Mouse (Mus musculus) heart, embryonic 16.5 days (tissue): ENCODE results near the gene Dhcr24. TPM values are rescaled to one million over a fixed set of nuclear protein-coding genes. Genes with fewer than 3 reads are reported as not detected.

Source experiments
- ATAC-seq: fragments of 200-750 bp; cut with Nextera tagmentation; replicated peaks from 2 replicates; pipeline ENCODE4 v1.8.0; 2017; ENCODE audit warnings: moderate number of reproducible peaks; ENCODE audit not compliant: insufficient read depth, low FRiP score; ENCODE audit errors: extremely low read depth
- H3K27ac ChIP-seq: fragments of 300-500 bp; sonication (generic); 2 replicates; pipeline ENCODE4 v1.5.1; 2014; ENCODE audit warnings: mild to moderate bottlenecking, low read length, control low read depth, moderate library complexity
- H3K27me3 ChIP-seq: fragments of 300-500 bp; sonication (generic); 2 replicates; pipeline ENCODE4 v1.6.1; 2014; ENCODE audit warnings: low read length, mixed read lengths; ENCODE audit not compliant: control insufficient read depth, insufficient read depth
- H3K36me3 ChIP-seq: fragments of 300-500 bp; sonication (generic); 2 replicates; pipeline ENCODE4 v1.6.1; 2014; ENCODE audit not compliant: control insufficient read depth, insufficient read depth
- H3K4me1 ChIP-seq: fragments of 300-500 bp; sonication (generic); 2 replicates; pipeline ENCODE4 v1.6.1; 2014; ENCODE audit warnings: low read length, mixed read lengths; ENCODE audit not compliant: control insufficient read depth, insufficient read depth
- H3K4me2 ChIP-seq: fragments of 300-500 bp; sonication (generic); 2 replicates; pipeline ENCODE4 v1.6.1; 2014; ENCODE audit warnings: low read depth, mild to moderate bottlenecking, control low read depth, low read length
- H3K4me3 ChIP-seq: fragments of 300-500 bp; sonication (generic); 2 replicates; pipeline ENCODE4 v1.5.1; 2014; ENCODE audit warnings: mild to moderate bottlenecking, control low read depth, low read length
- H3K9ac ChIP-seq: fragments of 300-500 bp; sonication (generic); 2 replicates; pipeline ENCODE4 v1.6.1; 2014; ENCODE audit warnings: low read length, control low read depth
- H3K9me3 ChIP-seq: fragments of 300-500 bp; sonication (generic); replicated peaks from 2 replicates; pipeline ENCODE4 v1.6.1; 2016; ENCODE audit warnings: low read length; ENCODE audit not compliant: control insufficient read depth
- WGBS: fragments of 180-500 bp; shearing (Covaris S2); extraction: QIAGEN DNeasy Blood & Tissue Kit; methylation state at CpG from one replicate; pipeline ENCODE4 v1.1.7; 2014; 5-methylcytosine and 5-hydroxymethylcytosine counted together
- polyA plus RNA-seq: library from polyadenylated mRNA; unstranded; fragments of >200 nt; fragmentation: Nextera tagmentation; extraction: Ambion mirVana; gene quantifications from 2 replicates; pipeline ENCODE4 v1.2.1, GENCODE M21; 2015

Dhcr24 gene
- polyA plus RNA-seq, 1 experiment from 2014 or later, result 1.9 TPM

- H3K4me2 ChIP-seq, result no peak overlapping the region
- no peak overlapping the region; the same call in 1 of the 2 replicates for H3K27ac ChIP-seq
- ATAC-seq, result no peak
- no peak overlapping the region for H3K4me3 ChIP-seq
- H3K9ac ChIP-seq, result no peak overlapping the region
- H3K4me1 ChIP-seq, result 0 out of 2 replicates have a peak, but pooled peaks cover 2% of the 10 kb centered on the region
- H3K9me3 ChIP-seq, result no peaks in the 10 kb centered on the region
- peaks cover 15% of the 10 kb centered on the region for H3K27me3 ChIP-seq
- no peaks in the 10 kb centered on the region for H3K36me3 ChIP-seq
- 35% methylated on average over 8 of the region's 9 CpGs for WGBS
Measured at GRCm38 (mm10) chr4:106634086-106634479, 73.2 kb downstream of the Dhcr24 start.

Other genes starting within 250 kb of the Dhcr24 start
- gene Usp24, start 244.8 kb upstream of the Dhcr24 start, polyA plus RNA-seq, result 5.5 and 7.0 TPM in 2 replicates
- 0.46 and 0.67 TPM in 2 replicates for gene Pcsk9, start 96.7 kb upstream of the Dhcr24 start, polyA plus RNA-seq
- gene Bsnd, start 68.8 kb upstream of the Dhcr24 start, polyA plus RNA-seq, result not detected in 2 replicates
- not detected in 2 replicates for gene Lexm, start 56.2 kb downstream of the Dhcr24 start, polyA plus RNA-seq
- 0.50 and 0.55 TPM in 2 replicates for gene Ttc22, start 61.4 kb downstream of the Dhcr24 start, polyA plus RNA-seq
- gene Pars2, start 90.0 kb downstream of the Dhcr24 start, polyA plus RNA-seq, result 10.5 and 10.9 TPM in 2 replicates
- gene Ttc4, start 117.9 kb downstream of the Dhcr24 start, polyA plus RNA-seq, result 62.8 and 64.1 TPM in 2 replicates
- 0.42 and 0.54 TPM in 2 replicates for gene Mroh7, start 169.9 kb downstream of the Dhcr24 start, polyA plus RNA-seq
- 0.24 TPM in 1 of 2 replicates, not detected in the other for gene Fam151a, start 172.9 kb downstream of the Dhcr24 start, polyA plus RNA-seq
- 7.9 and 8.1 TPM in 2 replicates for gene Acot11, start 244.0 kb downstream of the Dhcr24 start, polyA plus RNA-seq